Mouse (Mus musculus): ENCODE measurements around the gene Ilf2.

- TF ChIP-seq TAL1 (IDR thresholded peaks at IDR 0.05; ENCODE audit: low read length) (no peak), GATA1 (IDR thresholded peaks at IDR 0.05; ENCODE audit: low read length) (no peak)
Observed at GRCm38 (mm10) chr3:90509747-90510123, 33.8 kb downstream of the Ilf2 start.
